Mouse (Mus musculus): ENCODE results near the gene Msmo1. TPM values are rescaled to one million over a fixed set of nuclear protein-coding genes. Genes with fewer than 3 reads are reported as not detected.

Msmo1 gene
- polyA plus RNA-seq, 1 experiment, result not detected

DNA sequence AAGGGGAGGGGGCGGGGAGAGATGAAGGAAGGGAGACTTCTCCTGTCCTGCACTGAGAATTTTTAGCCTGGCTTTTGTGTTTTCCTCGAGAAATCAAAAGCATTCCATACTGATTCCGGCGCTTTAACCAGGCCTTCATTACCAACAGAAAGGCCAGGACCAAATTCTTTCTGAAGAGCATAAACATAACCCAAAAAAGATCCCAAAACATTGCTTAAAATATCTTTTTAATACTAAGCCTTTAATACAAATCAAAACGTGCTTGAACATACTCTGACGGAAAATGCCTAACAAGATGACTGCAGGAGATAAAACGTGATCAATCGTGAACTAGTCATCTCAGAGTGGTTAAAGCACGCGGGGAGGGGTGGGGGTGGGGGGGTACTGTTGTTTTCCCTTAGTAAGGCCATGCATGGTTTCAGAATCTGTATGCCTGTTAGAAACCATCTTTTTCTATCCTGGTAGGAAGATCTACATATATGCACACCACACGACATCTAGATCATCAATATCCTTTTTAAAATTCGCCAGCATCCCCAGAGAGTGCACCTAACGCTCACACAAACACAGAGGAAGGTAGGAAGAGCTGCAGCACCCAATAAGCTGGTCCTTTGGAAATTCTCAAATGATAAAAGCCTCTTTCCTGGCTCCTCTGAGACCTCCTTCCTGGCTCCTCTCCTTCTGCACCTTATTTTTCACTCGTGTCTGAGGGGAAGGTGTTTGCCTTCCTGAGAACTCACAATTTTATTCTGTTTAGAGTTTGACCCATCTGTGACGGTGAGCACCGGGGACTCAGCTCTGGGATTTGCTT, 41.8 kb downstream of the Msmo1 start:
- H3K4me1 ChIP-seq (ENCODE audit: control insufficient read depth, insufficient read depth, low read length), result peaks cover 3% of the 10 kb centered on the region; the same call in 1 of the 2 replicates
- H3K4me3 ChIP-seq (ENCODE audit: insufficient read depth, low read depth, low read length), result peak overlapping the region; percentile 97
- WGBS, result 6% methylated on average over 16 of the region's 16 CpGs
- TF ChIP-seq POLR2A (IDR thresholded peaks at IDR 0.05; ENCODE audit: insufficient read depth, low read depth, low read length) (no peak), CTCF (IDR thresholded peaks at IDR 0.05; ENCODE audit: insufficient read depth, low read depth, low read length) (no peak)
- peak overlapping the region; percentile 98 for H3K27ac ChIP-seq (ENCODE audit: insufficient read depth, low read depth, low read length)

DNA sequence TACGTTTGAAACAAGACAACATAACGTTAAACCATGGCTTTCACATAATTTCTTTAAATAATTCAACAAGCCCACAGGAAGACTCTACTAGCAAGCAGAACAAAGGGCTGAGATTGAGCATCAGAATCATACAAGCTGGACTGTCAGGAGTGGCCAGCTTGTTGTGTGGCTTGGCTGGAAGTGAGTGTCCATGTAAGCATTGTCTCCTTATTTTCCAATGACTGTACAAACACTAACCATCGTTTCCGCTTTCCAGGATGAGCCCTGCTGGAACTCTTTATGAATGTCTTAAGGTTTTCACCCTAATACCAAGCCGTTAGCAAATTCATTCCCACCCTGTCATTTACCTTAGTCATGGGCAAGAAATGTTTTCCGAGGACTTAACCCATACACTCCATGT, 42.7 kb downstream of the Msmo1 start:
- H3K4me3 ChIP-seq (ENCODE audit: insufficient read depth, low read depth, low read length), result peak overlapping the region; percentile 13
- no peak overlapping the region for H3K27ac ChIP-seq (ENCODE audit: insufficient read depth, low read depth, low read length)
- WGBS, result 17% methylated on average over 6 of the region's 6 CpGs

DNA sequence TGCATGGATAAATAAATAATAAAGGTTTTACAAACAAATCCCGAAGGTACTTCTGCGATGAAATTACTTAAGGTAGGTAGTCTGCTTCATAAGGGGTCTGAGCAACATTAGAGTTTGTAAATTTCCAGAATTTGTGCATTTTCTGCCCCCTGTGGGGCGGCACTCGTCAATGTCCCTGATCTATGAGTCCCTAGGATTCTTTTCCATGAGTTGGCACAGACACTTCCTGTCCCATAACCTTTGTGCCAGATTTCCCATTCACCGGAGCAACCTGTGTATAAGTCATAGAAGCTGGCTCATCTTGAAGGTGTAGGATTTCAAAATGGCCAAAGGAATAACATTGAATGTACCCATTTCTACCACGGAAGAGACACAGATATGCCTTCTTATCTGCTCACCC, 43.3 kb downstream of the Msmo1 start:
- TF ChIP-seq POLR2A (IDR thresholded peaks at IDR 0.05; ENCODE audit: insufficient read depth, low read depth, low read length) (no peak), CTCF (IDR thresholded peaks at IDR 0.05; ENCODE audit: insufficient read depth, low read depth, low read length) (no peak)
- H3K4me3 ChIP-seq (ENCODE audit: insufficient read depth, low read depth, low read length), result no peak overlapping the region
- WGBS, result 43% methylated on average over 6 of the region's 6 CpGs
- no peak overlapping the region for H3K27ac ChIP-seq (ENCODE audit: insufficient read depth, low read depth, low read length)
- peaks cover 3% of the 10 kb centered on the region; the same call in 1 of the 2 replicates for H3K4me1 ChIP-seq (ENCODE audit: control insufficient read depth, insufficient read depth, low read length)

More for the DNA sequence above, 42.7 kb downstream of the Msmo1 start:
- no peak for TF ChIP-seq POLR2A (IDR thresholded peaks at IDR 0.05; ENCODE audit: insufficient read depth, low read depth, low read length)
- TF ChIP-seq CTCF (IDR thresholded peaks at IDR 0.05; ENCODE audit: insufficient read depth, low read depth, low read length), result no peak
- H3K4me1 ChIP-seq (ENCODE audit: control insufficient read depth, insufficient read depth, low read length), result peaks cover 3% of the 10 kb centered on the region; the same call in 1 of the 2 replicates

DNA sequence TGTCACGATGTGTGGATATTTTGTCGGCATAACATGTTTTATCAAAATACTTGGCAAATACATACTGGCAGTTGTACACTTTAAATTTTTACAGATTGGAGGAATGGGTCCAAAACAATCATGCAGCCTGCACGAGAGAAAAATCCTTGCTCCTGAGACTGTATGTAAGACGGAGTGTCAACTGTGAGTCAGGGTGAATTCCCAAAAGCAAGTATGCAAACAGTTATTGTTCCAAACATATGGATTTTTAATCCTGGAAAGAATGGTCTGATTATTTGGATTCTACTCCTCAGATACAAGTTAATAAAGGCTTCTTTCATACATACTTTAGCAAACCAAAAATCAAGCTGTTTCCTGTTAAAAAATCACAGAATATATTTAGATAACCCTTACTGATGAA, 44.9 kb downstream of the Msmo1 start:
- Histone ChIP-seq H3K27ac (ENCODE audit: insufficient read depth, low read depth, low read length) (no peak overlapping the region), H3K4me1 (ENCODE audit: control insufficient read depth, insufficient read depth, low read length) (peaks cover 3% of the 10 kb centered on the region; the same call in 1 of the 2 replicates), H3K4me3 (ENCODE audit: insufficient read depth, low read depth, low read length) (no peak overlapping the region)
- WGBS, result 58% methylated on average over 4 of the region's 4 CpGs
- no peak for TF ChIP-seq POLR2A (IDR thresholded peaks at IDR 0.05; ENCODE audit: insufficient read depth, low read depth, low read length)
- TF ChIP-seq CTCF (IDR thresholded peaks at IDR 0.05; ENCODE audit: insufficient read depth, low read depth, low read length), result no peak

DNA sequence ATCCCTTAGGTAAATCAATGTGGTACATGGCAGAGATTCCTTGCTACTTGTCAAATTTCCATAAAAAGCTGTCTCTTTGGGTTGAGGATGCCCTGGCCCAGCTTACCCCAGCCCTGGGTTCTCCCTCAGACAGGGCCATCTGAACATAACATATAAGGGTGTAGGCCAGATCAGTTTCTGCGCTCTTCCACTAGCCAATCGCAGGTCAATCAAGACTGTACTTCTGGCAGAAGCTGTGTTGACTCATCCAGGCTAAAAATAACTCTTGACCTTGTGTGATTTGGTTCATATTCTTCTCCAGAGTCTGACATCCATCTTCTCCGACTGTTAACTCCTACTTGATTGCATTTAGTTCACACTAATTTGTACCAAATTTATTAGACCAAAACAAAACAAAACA, 45.4 kb downstream of the Msmo1 start:
- Histone ChIP-seq H3K4me3 (ENCODE audit: insufficient read depth, low read depth, low read length) (no peak overlapping the region), H3K4me1 (ENCODE audit: control insufficient read depth, insufficient read depth, low read length) (peaks cover 3% of the 10 kb centered on the region; the same call in 1 of the 2 replicates), H3K27ac (ENCODE audit: insufficient read depth, low read depth, low read length) (no peak overlapping the region)
- WGBS, result 57% methylated on average over 3 of the region's 3 CpGs
- TF ChIP-seq POLR2A (IDR thresholded peaks at IDR 0.05; ENCODE audit: insufficient read depth, low read depth, low read length) (no peak), CTCF (IDR thresholded peaks at IDR 0.05; ENCODE audit: insufficient read depth, low read depth, low read length) (no peak)

DNA sequence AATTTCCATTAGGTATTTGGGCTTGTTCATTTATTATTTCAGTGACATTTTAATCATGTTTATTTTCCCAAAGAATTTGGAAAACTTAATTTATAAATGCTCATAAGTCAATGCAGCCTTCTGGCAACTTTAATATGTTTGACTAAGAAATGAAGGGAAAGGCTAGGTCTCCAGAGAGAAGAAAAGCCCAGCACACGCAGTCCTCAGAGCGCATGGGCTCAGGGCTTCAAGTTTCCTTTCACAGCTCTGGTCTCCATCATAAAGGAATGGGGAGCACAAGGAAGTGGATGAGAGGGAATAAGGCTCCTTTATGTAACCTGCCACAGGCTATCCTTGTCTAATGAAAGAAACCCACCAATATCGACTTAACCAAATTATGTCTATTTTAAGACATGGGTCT, 51.1 kb downstream of the Msmo1 start:
- H3K4me3 ChIP-seq (ENCODE audit: insufficient read depth, low read depth, low read length), result no peak overlapping the region
- WGBS, result 66% methylated on average over 3 of the region's 3 CpGs
- H3K27ac ChIP-seq (ENCODE audit: insufficient read depth, low read depth, low read length), result no peak overlapping the region
- H3K4me1 ChIP-seq (ENCODE audit: control insufficient read depth, insufficient read depth, low read length), result no peaks in the 10 kb centered on the region
- no peak for TF ChIP-seq POLR2A (IDR thresholded peaks at IDR 0.05; ENCODE audit: insufficient read depth, low read depth, low read length)
- no peak for TF ChIP-seq CTCF (IDR thresholded peaks at IDR 0.05; ENCODE audit: insufficient read depth, low read depth, low read length)

DNA sequence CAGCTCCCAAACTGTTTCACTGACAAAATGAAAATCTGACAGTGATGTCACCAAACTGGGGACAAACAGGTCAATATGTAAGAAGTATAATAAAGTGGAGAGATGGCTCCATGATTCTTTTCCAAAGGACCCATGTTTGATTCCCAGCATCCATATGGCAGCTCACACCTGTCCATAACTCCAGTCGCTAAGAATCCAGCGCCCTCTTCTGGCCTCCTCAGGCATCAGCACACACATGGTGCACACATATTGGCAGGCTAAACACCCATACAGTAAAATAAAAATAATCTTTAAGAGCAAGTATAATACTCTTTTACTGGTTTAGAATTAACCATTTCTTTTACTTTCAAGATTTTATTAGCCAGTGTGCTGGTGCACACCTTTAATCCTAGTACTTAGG, 57.2 kb downstream of the Msmo1 start:
- no peak for TF ChIP-seq CTCF (IDR thresholded peaks at IDR 0.05; ENCODE audit: insufficient read depth, low read depth, low read length)
- TF ChIP-seq POLR2A (IDR thresholded peaks at IDR 0.05; ENCODE audit: insufficient read depth, low read depth, low read length), result no peak
- Histone ChIP-seq H3K27ac (ENCODE audit: insufficient read depth, low read depth, low read length) (no peak overlapping the region), H3K4me3 (ENCODE audit: insufficient read depth, low read depth, low read length) (no peak overlapping the region), H3K4me1 (ENCODE audit: control insufficient read depth, insufficient read depth, low read length) (peaks cover 3% of the 10 kb centered on the region; the same call in 1 of the 2 replicates)
- WGBS, result 88% methylated on average over 2 of the region's 2 CpGs

DNA sequence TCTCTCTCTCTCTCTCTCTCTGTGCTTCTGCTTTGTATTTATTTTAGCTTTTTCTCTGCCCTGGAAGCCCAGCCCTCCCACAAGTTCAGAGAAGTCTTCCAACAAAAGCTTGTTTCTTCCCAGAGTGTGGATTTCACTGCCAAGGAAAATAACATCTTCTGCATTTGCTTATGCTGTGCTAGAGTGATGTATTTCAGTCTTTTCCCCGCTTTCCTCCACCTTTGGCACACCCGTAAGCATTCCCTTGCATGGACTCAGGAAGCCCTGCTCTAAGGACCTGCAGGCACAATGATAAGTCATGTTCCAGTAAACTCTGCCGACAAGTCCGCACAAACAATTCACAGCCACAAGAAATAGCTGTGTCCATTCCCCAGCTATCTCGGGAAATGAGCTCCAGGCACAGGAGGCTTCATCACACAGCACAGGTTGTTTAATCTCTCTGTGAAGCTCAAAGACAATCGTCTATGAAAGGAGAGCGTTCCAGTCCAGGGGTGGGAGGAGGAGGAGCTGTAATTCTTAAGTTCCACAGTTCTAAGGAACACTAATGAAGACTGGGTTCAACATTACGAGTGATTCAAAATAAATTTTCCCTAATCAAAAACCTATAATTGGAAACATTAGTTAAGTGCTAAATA, 58.5 kb downstream of the Msmo1 start:
- no peak overlapping the region for H3K4me3 ChIP-seq (ENCODE audit: insufficient read depth, low read depth, low read length)
- 30% methylated on average over 8 of the region's 8 CpGs for whole genome bisulfite sequencing
- no peak overlapping the region; the same call in 1 of the 2 replicates for H3K27ac ChIP-seq (ENCODE audit: insufficient read depth, low read depth, low read length)
- peaks cover 3% of the 10 kb centered on the region; the same call in 1 of the 2 replicates for H3K4me1 ChIP-seq (ENCODE audit: control insufficient read depth, insufficient read depth, low read length)
- no peak for TF ChIP-seq CTCF (IDR thresholded peaks at IDR 0.05; ENCODE audit: insufficient read depth, low read depth, low read length)
- no peak for TF ChIP-seq POLR2A (IDR thresholded peaks at IDR 0.05; ENCODE audit: insufficient read depth, low read depth, low read length)

DNA sequence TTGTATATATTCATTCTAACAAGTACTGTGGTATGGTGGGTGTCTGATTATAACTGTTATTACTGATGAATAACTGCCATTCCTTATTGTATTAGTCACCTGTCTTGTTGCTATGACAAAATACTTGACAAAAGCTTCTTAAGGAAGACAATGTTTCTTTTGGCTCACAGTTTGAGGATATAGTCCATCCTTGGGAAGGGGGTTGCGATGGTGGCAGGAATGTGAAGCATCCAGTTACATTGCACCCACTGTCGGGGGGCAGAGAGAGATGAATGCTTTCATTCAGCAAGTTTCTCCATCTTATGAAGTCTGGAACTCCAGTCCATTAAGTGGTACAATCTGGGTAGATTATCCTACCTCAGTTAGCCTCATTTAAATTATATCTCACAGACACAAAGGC, 60.7 kb downstream of the Msmo1 start:
- TF ChIP-seq CTCF (IDR thresholded peaks at IDR 0.05; ENCODE audit: insufficient read depth, low read depth, low read length), result no peak
- TF ChIP-seq POLR2A (IDR thresholded peaks at IDR 0.05; ENCODE audit: insufficient read depth, low read depth, low read length), result no peak
- H3K4me1 ChIP-seq (ENCODE audit: control insufficient read depth, insufficient read depth, low read length), result peaks cover 3% of the 10 kb centered on the region; the same call in 1 of the 2 replicates
- H3K27ac ChIP-seq (ENCODE audit: insufficient read depth, low read depth, low read length), result no peak overlapping the region
- no peak overlapping the region for H3K4me3 ChIP-seq (ENCODE audit: insufficient read depth, low read depth, low read length)
- WGBS, result 87% methylated on average over 2 of the region's 2 CpGs
